Mouse (Mus musculus) thymus, adult 2 months (tissue): ENCODE measurements around the gene Zfp292. TPM values are rescaled to one million over a fixed set of nuclear protein-coding genes. Genes with fewer than 3 reads are reported as not detected.

Source experiments
- DNase-seq: peaks from one replicate; pipeline ENCODE4 v3.0.0; 2021
- H3K27ac ChIP-seq: fragments of 200-500 bp; 2 replicates; pipeline ENCODE4 v1.5.1; 2012; ENCODE audit warnings: low read length, control low read depth; ENCODE audit not compliant: control insufficient read depth, insufficient read depth
- H3K27me3 ChIP-seq: fragments of 200-500 bp; 2 replicates; pipeline ENCODE4 v1.6.1; 2012; ENCODE audit warnings: mild to moderate bottlenecking, low read length, moderate library complexity, mixed read lengths; ENCODE audit not compliant: control insufficient read depth, insufficient read depth
- H3K36me3 ChIP-seq: fragments of 200-500 bp; 2 replicates; pipeline ENCODE4 v1.6.1; 2012; ENCODE audit warnings: mild to moderate bottlenecking, low read length, moderate library complexity; ENCODE audit not compliant: control insufficient read depth, insufficient read depth
- H3K4me1 ChIP-seq: fragments of 200-500 bp; replicated peaks from 2 replicates; pipeline ENCODE4 v1.6.1; 2012; ENCODE audit warnings: low read length; ENCODE audit not compliant: control insufficient read depth, insufficient read depth
- H3K4me3 ChIP-seq: fragments of 200-500 bp; 2 replicates; pipeline ENCODE4 v1.5.1; 2012; ENCODE audit warnings: mild to moderate bottlenecking, low read length, control low read depth, moderate library complexity; ENCODE audit not compliant: control insufficient read depth, insufficient read depth
- CTCF ChIP-seq: fragments of 200-500 bp; IDR thresholded peaks from 2 replicates; pipeline ENCODE4 v1.5.1; 2012; ENCODE audit warnings: mild to moderate bottlenecking, control low read depth, low read length, moderate library complexity, borderline replicate concordance; ENCODE audit not compliant: control insufficient read depth, poor library complexity, insufficient read depth; ENCODE audit errors: extremely low read depth
- POLR2A ChIP-seq: fragments of 200-500 bp; IDR thresholded peaks from 2 replicates; pipeline ENCODE4 v1.6.1; 2012; ENCODE audit warnings: mild to moderate bottlenecking, low read length, control low read depth, moderate library complexity; ENCODE audit not compliant: control insufficient read depth, poor library complexity, insufficient read depth; ENCODE audit errors: extremely low read depth
- WGBS: fragments of 180-500 bp; shearing (Covaris S2); methylation state at CpG from one replicate; pipeline ENCODE4 v1.1.7; 2018; 5-methylcytosine and 5-hydroxymethylcytosine counted together
- polyA plus RNA-seq: library from polyadenylated mRNA; depleted of rRNA; stranded (reverse); fragments of >200 nt; gene quantifications from 2 replicates; pipeline ENCODE4 v1.2.3, GENCODE M21; 2012

The Zfp292 gene
- polyA plus RNA-seq, 1 experiment, result 7.1 TPM

- no peak for DNase-seq
- Histone ChIP-seq H3K4me1 (peaks cover 6% of the 10 kb centered on the region; the same call in 1 of the 2 replicates), H3K36me3 (no peaks in the 10 kb centered on the region), H3K27me3 (no peaks in the 10 kb centered on the region), H3K4me3 (no peak overlapping the region), H3K27ac (no peak overlapping the region)
- TF ChIP-seq POLR2A (no peak), CTCF (no peak)
- 97% methylated on average over 4 of the region's 4 CpGs for WGBS
Measured at GRCm38 (mm10) chr4:34872896-34873495, 9.8 kb downstream of the Zfp292 start.

GRCm38 (mm10) chr4:34869813-34870212, 12.9 kb downstream of the Zfp292 start:
- no peak for DNase-seq
- Histone ChIP-seq H3K4me1 (peaks cover 6% of the 10 kb centered on the region; the same call in 1 of the 2 replicates), H3K27me3 (no peaks in the 10 kb centered on the region), H3K27ac (no peak overlapping the region), H3K4me3 (no peak overlapping the region), H3K36me3 (no peaks in the 10 kb centered on the region)
- 86% methylated on average over 3 of the region's 3 CpGs for WGBS
- TF ChIP-seq CTCF (no peak), POLR2A (no peak)

DNA sequence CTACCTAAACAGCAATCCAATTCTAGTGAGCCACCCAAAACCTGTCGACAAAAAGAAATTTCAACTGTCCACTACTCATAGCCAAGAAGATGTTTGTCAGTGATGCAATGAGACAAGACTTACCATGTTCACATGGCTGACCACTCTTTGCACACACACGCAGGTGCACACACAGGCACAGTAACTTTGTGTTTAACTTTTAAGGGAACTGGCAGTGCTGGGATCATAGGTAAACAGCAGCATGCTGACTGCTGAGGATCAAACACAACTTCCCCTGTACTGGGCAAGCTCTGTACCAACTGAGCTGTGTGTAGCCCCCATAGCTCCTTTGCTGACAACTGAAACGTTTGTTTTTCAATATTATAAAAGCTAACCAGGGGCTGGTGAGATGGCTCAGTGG, 21.3 kb downstream of the Zfp292 start:
- TF ChIP-seq CTCF, result no peak
- no peak for TF ChIP-seq POLR2A

DNA sequence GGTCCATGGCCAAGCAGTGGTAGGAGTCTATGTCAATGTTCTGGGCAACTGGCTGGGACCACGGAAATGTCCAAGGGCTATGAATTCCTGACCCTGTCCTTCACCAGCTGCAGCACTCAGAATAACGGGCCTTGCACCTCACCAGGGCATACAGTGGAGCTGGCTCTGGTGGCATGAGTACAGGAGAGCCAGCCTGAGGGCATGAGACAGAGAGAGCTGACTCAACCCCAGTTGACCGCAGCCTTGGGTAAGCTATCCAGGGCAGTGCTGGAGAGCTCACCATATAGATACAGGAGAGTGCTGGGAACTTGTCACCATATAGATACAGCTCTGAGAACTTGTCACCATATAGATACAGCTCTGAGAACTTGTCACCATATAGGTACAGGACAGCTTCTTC, 23.3 kb downstream of the Zfp292 start:
- DNase-seq, result no peak
- H3K27ac ChIP-seq, result no peak overlapping the region
- H3K4me3 ChIP-seq, result no peak overlapping the region
- H3K27me3 ChIP-seq, result no peaks in the 10 kb centered on the region
- TF ChIP-seq CTCF (no peak), POLR2A (no peak)
- WGBS, result 97% methylated on average over 3 of the region's 3 CpGs
- no peaks in the 10 kb centered on the region for H3K36me3 ChIP-seq
- H3K4me1 ChIP-seq, result peaks cover 6% of the 10 kb centered on the region

More for the DNA sequence above, 21.3 kb downstream of the Zfp292 start:
- Histone ChIP-seq H3K36me3 (no peaks in the 10 kb centered on the region), H3K27ac (no peak overlapping the region), H3K4me3 (no peak overlapping the region), H3K4me1 (peaks cover 6% of the 10 kb centered on the region), H3K27me3 (no peaks in the 10 kb centered on the region)
- WGBS, result 82% methylated on average over 3 of the region's 3 CpGs
- no peak for DNase-seq

DNA sequence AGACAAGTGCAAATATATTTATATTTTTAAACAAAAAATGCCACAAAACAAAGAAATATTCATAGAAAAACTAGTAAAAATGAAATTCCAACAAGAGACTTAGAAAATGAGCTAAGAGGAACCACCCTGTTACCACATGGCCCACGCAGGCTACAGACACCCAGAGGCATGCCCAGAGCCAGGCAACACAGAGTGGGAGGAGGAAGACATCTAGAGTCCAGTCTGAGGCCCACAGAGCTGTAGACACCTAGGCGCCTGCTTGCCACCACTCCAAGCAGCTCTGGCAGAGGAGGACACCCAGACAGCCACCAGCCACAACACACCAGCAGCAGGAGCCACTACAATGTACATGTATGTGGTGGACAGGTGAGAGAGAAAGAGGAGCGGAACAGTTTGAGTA, 23.9 kb downstream of the Zfp292 start:
- 92% methylated on average over 3 of the region's 3 CpGs for WGBS
- H3K27me3 ChIP-seq, result no peaks in the 10 kb centered on the region
- H3K27ac ChIP-seq, result no peak overlapping the region
- TF ChIP-seq POLR2A (no peak), CTCF (no peak)
- H3K4me3 ChIP-seq, result no peak overlapping the region
- no peak for DNase-seq
- H3K4me1 ChIP-seq, result peaks cover 6% of the 10 kb centered on the region
- no peaks in the 10 kb centered on the region for H3K36me3 ChIP-seq

GRCm38 (mm10) chr4:34855966-34856365, 26.8 kb downstream of the Zfp292 start:
- Histone ChIP-seq H3K4me1 (peaks cover 6% of the 10 kb centered on the region), H3K4me3 (no peak overlapping the region), H3K36me3 (peaks cover 3% of the 10 kb centered on the region; the same call in 1 of the 2 replicates), H3K27me3 (no peaks in the 10 kb centered on the region), H3K27ac (no peak overlapping the region)
- no peak for DNase-seq
- TF ChIP-seq POLR2A (no peak), CTCF (no peak)
- 89% methylated on average over 1 of the region's 1 CpGs for WGBS
